Mouse (Mus musculus) heart, postnatal 4 days (tissue): ENCODE measurements around the gene Lilr4b. TPM values are rescaled to one million over a fixed set of nuclear protein-coding genes. Genes with fewer than 3 reads are reported as not detected.
"Not testable (repeated sequence)": the region's sequence is repeated elsewhere in the genome, so short reads cannot be mapped to it uniquely, and the experiment has no call there.

ENCODE experiments used
- DNase-seq: peaks from one replicate; pipeline ENCODE4 v3.0.0; 2021
- total RNA-seq, 2 experiments: library from RNA; stranded (reverse); gene quantifications; 2 replicates each; pipeline ENCODE4 v1.2.3; 2021

Gene Lilr4b
- total RNA-seq, result 1 to 10 TPM; 1.4 TPM

- not testable (repeated sequence) for DNase-seq
Measured at GRCm38 (mm10) chr10:51480397-51480796, at the start of gene Lilr4b, which contains the start of gene Gm49339. Gene Lilr4b (plus strand): TSS chr10:51480632. Gene Gm49339 (plus strand): TSS chr10:51480612.

GRCm38 (mm10) chr10:51432940-51433339 lies 47.5 kb upstream of the Lilr4b start:
- DNase-seq, result no peak

- DNase-seq, result no peak
Measured at GRCm38 (mm10) chr10:51435684-51436083, 44.7 kb upstream of the Lilr4b start.

GRCm38 (mm10) chr10:51451610-51452009 lies 28.8 kb upstream of the Lilr4b start:
- no peak for DNase-seq

- DNase-seq, result no peak
Measured at GRCm38 (mm10) chr10:51453616-51454298, 26.7 kb upstream of the Lilr4b start.

GRCm38 (mm10) chr10:51454365-51454764 lies 26.1 kb upstream of the Lilr4b start:
- DNase-seq, result no peak

GRCm38 (mm10) chr10:51455762-51456161 lies 24.7 kb upstream of the Lilr4b start:
- no peak for DNase-seq

GRCm38 (mm10) chr10:51456369-51456768 lies 24.1 kb upstream of the Lilr4b start:
- no peak for DNase-seq

- DNase-seq, result not testable (repeated sequence)
Measured at GRCm38 (mm10) chr10:51463800-51464199, 16.6 kb upstream of the Lilr4b start.

GRCm38 (mm10) chr10:51490691-51491090 lies 10.3 kb downstream of the Lilr4b start, which contains the start of gene Lilrb4a:
Gene Lilrb4a (plus strand): TSS chr10:51490956.
- not testable (repeated sequence) for DNase-seq

- DNase-seq, result no peak
Measured at GRCm38 (mm10) chr10:51520021-51520420, 39.6 kb downstream of the Lilr4b start.

- DNase-seq, result no peak
Measured at GRCm38 (mm10) chr10:51521453-51521852, 41.0 kb downstream of the Lilr4b start.

- no peak for DNase-seq
Measured at GRCm38 (mm10) chr10:51526090-51526489, 45.7 kb downstream of the Lilr4b start.

- no peak for DNase-seq
Measured at GRCm38 (mm10) chr10:51526633-51527032, 46.2 kb downstream of the Lilr4b start.

GRCm38 (mm10) chr10:51528840-51529434 lies 48.5 kb downstream of the Lilr4b start:
- no peak for DNase-seq

GRCm38 (mm10) chr10:51529497-51529896 lies 49.1 kb downstream of the Lilr4b start:
- no peak for DNase-seq

- no peak for DNase-seq
Measured at GRCm38 (mm10) chr10:51530813-51531212, 50.4 kb downstream of the Lilr4b start.

Other genes with a start within 250 kb of the Lilr4b start
- gene Gm49339, start within 50 bp of the Lilr4b start, total RNA-seq, result under 1 TPM in 1 of 2 experiments, not detected in 1; 0.77 TPM
- gene Lilrb4a, start 10.3 kb downstream of the Lilr4b start, total RNA-seq, result under 1 TPM; 0.74 to 0.95 TPM
- not detected for gene Fam162b, start 109.9 kb downstream of the Lilr4b start, total RNA-seq
- not detected for gene Gprc6a, start 150.8 kb downstream of the Lilr4b start, total RNA-seq
- not detected for gene Rfx6, start 197.1 kb downstream of the Lilr4b start, total RNA-seq